12 mouse cellular contexts compared by ENCODE assay signal in the genomic region with DNA sequence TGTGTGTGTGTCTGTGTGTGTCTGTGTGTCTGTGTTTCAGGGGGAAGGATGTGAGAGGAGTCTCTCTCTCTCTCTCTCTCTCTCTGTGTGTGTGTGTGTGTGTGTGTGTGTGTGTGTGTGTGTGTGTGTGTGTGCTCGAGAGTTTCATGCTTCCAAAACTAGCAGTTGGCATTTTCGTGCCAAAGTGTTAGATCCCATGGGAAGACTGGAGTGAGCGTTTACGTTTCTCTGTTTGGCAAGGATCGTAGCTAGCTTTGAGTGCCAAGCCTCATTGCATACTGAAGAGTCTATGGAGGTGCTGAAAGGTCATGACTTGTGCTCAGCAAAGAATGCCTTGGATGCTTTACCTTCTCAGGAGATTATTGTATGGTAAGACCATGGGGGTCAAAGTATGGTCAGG.
"Had no signal": no experiment of that assay in that cellular context is flagged by ENCODE, and none has a peak within 500 bp of the region (broad histone marks: within the 10 kb centered on the region; RNA-seq: fewer than 3 reads in every experiment).

No protein-coding gene starts in this region.

- H3K27me3 ChIP-seq: neural tube, embryonic 15.5 days had no signal

- H3K4me3 ChIP-seq: left cerebral cortex, adult 2 months; myocyte; neural tube, embryonic 15.5 days had no signal

- DNase-seq: kidney, postnatal 14 days; lung, adult 2 months; lung, postnatal 36 days; midbrain, embryonic 14.5 days; right cerebral cortex, adult 18-20 months; right cerebral cortex, postnatal 25 days; thymus, postnatal 36 days had no signal

- H3K4me1 ChIP-seq: neural tube, embryonic 15.5 days had no signal

- H3K36me3 ChIP-seq: neural tube, embryonic 15.5 days had no signal

- H3K9me3 ChIP-seq: neural tube, embryonic 15.5 days had no signal

- ATAC-seq: lung, postnatal 0 days had no signal

- H3K9ac ChIP-seq: liver, embryonic 14.5 days; neural tube, embryonic 15.5 days had no signal

- H3K4me2 ChIP-seq: neural tube, embryonic 15.5 days had no signal

- H3K27ac ChIP-seq: left cerebral cortex, adult 2 months; liver, embryonic 14.5 days; neural tube, embryonic 15.5 days had no signal
